Mouse (Mus musculus) erythroblast, embryonic 14.5 days (primary cell): ENCODE measurements at regions not wholly inside any gene's neighbourhood (a gene's known extent, or its start where the extent isn't known, plus 50 kb on each side); places are given as distances from the start of the nearest gene placed in this dataset.

Experiments
- H3K27me3 ChIP-seq: 2 replicates; pipeline ENCODE4 v1.6.1; 2012; ENCODE audit warnings: inconsistent platforms; ENCODE audit not compliant: control insufficient read depth
- H3K36me3 ChIP-seq: 2 replicates; pipeline ENCODE4 v1.6.1; 2012; ENCODE audit warnings: mild to moderate bottlenecking, inconsistent platforms; ENCODE audit not compliant: control insufficient read depth
- H3K4me1 ChIP-seq: 2 replicates; pipeline ENCODE4 v1.6.1; 2012; ENCODE audit warnings: inconsistent platforms; ENCODE audit not compliant: control insufficient read depth
- H3K4me3 ChIP-seq: replicated peaks from 2 replicates; pipeline ENCODE3; 2012; ENCODE audit warnings: moderate library complexity, mild to moderate bottlenecking, inconsistent platforms
- H3K9me3 ChIP-seq: 2 replicates; pipeline ENCODE4 v1.6.1; 2012; ENCODE audit warnings: low read length, inconsistent platforms, mixed read lengths; ENCODE audit not compliant: control insufficient read depth
- GATA1 ChIP-seq: IDR thresholded peaks from 2 replicates; pipeline ENCODE4 v1.6.1; 2012; ENCODE audit warnings: low read length, inconsistent platforms, mixed read lengths
- TAL1 ChIP-seq: IDR thresholded peaks from 3 replicates; pipeline ENCODE4 v1.6.1; 2012; ENCODE audit warnings: low read length, inconsistent platforms, mixed read lengths

GRCm38 (mm10) chr1:154062666-154063065 lies 138.3 kb upstream of the Zfp648 start:
- H3K4me3 ChIP-seq, result no peak overlapping the region
- H3K9me3 ChIP-seq, result peaks cover 3% of the 10 kb centered on the region; the same call in 1 of the 2 replicates
- H3K27me3 ChIP-seq, result no peaks in the 10 kb centered on the region
- H3K36me3 ChIP-seq, result no peaks in the 10 kb centered on the region
- TF ChIP-seq TAL1 (no peak), GATA1 (no peak)
- no peaks in the 10 kb centered on the region for H3K4me1 ChIP-seq

- no peak for TF ChIP-seq TAL1
- no peak for TF ChIP-seq GATA1
- Histone ChIP-seq H3K4me3 (no peak overlapping the region), H3K36me3 (no peaks in the 10 kb centered on the region), H3K27me3 (no peaks in the 10 kb centered on the region), H3K4me1 (no peaks in the 10 kb centered on the region), H3K9me3 (no peaks in the 10 kb centered on the region)
These were observed 136.4 kb upstream of the Zfp648 start for GRCm38 (mm10) chr1:154064633-154065032.

GRCm38 (mm10) chr1:154065336-154066329 lies 135.4 kb upstream of the Zfp648 start:
- Histone ChIP-seq H3K4me1 (no peaks in the 10 kb centered on the region), H3K36me3 (no peaks in the 10 kb centered on the region), H3K27me3 (no peaks in the 10 kb centered on the region), H3K4me3 (no peak overlapping the region), H3K9me3 (no peaks in the 10 kb centered on the region)
- TF ChIP-seq TAL1 (no peak), GATA1 (no peak)

GRCm38 (mm10) chr1:154067856-154068255 lies 133.1 kb upstream of the Zfp648 start:
- Histone ChIP-seq H3K4me3 (no peak overlapping the region), H3K27me3 (no peaks in the 10 kb centered on the region), H3K36me3 (no peaks in the 10 kb centered on the region), H3K4me1 (no peaks in the 10 kb centered on the region), H3K9me3 (no peaks in the 10 kb centered on the region)
- TF ChIP-seq GATA1 (no peak), TAL1 (no peak)

GRCm38 (mm10) chr1:154074270-154074669 lies 126.7 kb upstream of the Zfp648 start:
- TF ChIP-seq TAL1, result no peak
- no peak for TF ChIP-seq GATA1
- H3K4me3 ChIP-seq, result no peak overlapping the region

GRCm38 (mm10) chr1:154076684-154077475 lies 124.1 kb upstream of the Zfp648 start:
- TF ChIP-seq GATA1, result no peak
- no peak for TF ChIP-seq TAL1

More at GRCm38 (mm10) chr1:154074270-154074669, 126.7 kb upstream of the Zfp648 start:
- no peaks in the 10 kb centered on the region for H3K36me3 ChIP-seq
- no peaks in the 10 kb centered on the region; the same call in 1 of the 2 replicates for H3K27me3 ChIP-seq
- no peaks in the 10 kb centered on the region for H3K4me1 ChIP-seq
- no peaks in the 10 kb centered on the region for H3K9me3 ChIP-seq

GRCm38 (mm10) chr1:154080505-154081380 lies 120.2 kb upstream of the Zfp648 start:
- no peaks in the 10 kb centered on the region for H3K36me3 ChIP-seq
- H3K4me3 ChIP-seq, result no peak overlapping the region
- H3K4me1 ChIP-seq, result no peaks in the 10 kb centered on the region
- no peaks in the 10 kb centered on the region; the same call in 1 of the 2 replicates for H3K27me3 ChIP-seq
- TF ChIP-seq GATA1 (no peak), TAL1 (no peak)
- no peaks in the 10 kb centered on the region for H3K9me3 ChIP-seq

More at GRCm38 (mm10) chr1:154076684-154077475, 124.1 kb upstream of the Zfp648 start:
- Histone ChIP-seq H3K4me1 (no peaks in the 10 kb centered on the region), H3K27me3 (no peaks in the 10 kb centered on the region; the same call in 1 of the 2 replicates), H3K36me3 (no peaks in the 10 kb centered on the region), H3K9me3 (no peaks in the 10 kb centered on the region), H3K4me3 (no peak overlapping the region)

GRCm38 (mm10) chr1:154086145-154086544 lies 114.8 kb upstream of the Zfp648 start:
- no peak for TF ChIP-seq GATA1
- no peak for TF ChIP-seq TAL1
- no peak overlapping the region for H3K4me3 ChIP-seq
- no peaks in the 10 kb centered on the region for H3K36me3 ChIP-seq
- no peaks in the 10 kb centered on the region for H3K27me3 ChIP-seq
- no peaks in the 10 kb centered on the region for H3K9me3 ChIP-seq
- no peaks in the 10 kb centered on the region for H3K4me1 ChIP-seq
